Mouse (Mus musculus) naive thymus-derived CD4-positive, alpha-beta T cell, adult 2 months (primary cell): ENCODE results near the gene Pum1.
"Not testable (repeated sequence)": the region's sequence is repeated elsewhere in the genome, so short reads cannot be mapped to it uniquely, and the experiment has no call there.

ENCODE experiments used
- DNase-seq: peaks from one replicate; pipeline ENCODE4 v3.0.0-alpha.2; 2011; ENCODE audit warnings: low read depth

The Pum1 gene

DNA sequence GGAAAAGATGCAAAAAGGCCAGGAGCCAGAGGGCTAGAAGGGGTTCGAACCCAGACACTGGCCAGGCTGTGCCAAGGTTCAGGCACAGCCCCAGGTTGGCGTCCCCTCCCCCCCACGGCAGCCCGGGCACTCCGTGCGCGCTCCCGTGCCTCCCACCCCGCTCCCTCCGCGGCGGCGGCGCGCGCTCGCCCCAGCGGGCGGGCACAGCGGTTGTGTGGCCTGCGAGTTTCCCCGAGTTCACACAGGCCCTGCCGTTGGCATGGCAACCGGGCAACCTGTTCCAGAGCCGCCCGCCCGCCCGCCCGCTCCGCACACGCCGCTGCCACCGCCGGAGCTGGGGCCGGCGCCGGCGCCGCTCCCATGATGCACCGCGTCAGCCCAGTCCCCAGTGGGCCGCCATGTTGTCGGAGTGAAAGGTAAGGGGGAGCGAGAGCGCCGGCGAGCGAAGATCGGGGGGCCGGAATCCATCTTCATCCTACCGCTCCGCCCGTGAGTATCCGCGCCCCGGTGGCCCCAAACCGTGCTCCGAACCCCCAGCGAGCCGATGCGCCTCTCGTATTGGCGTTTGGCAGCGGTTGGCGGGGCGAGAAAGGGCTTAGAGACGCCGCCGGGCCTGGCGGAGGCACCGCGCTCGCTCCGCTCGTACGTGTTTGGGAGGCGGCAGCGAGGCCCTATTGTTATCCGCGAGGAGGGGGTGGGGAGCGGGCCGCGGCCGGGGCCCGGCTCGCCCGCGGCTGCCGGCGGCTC is at the start of gene Pum1:
TSS of gene Pum1 (plus strand) at position 343 of the 747 bp plus-strand sequence.
- DNase-seq: peak; percentile 96

DNA sequence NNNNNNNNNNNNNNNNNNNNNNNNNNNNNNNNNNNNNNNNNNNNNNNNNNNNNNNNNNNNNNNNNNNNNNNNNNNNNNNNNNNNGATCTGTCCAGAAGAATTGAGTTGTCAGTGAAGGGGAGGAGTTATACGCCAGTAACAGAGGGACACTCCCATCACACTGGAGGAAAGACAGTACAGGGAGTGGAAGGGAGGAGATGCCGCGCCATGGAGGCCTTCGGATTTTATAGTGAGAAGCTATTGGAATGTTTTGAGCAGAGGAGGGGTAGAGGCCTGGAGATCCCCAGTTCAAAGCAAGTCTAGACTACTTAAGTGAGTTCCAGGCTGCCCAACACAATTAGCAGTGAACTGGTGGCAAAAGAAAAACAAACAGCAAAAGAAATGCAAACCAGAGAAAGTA is 33.7 kb upstream of the Pum1 start:
- DNase-seq: no peak

DNA sequence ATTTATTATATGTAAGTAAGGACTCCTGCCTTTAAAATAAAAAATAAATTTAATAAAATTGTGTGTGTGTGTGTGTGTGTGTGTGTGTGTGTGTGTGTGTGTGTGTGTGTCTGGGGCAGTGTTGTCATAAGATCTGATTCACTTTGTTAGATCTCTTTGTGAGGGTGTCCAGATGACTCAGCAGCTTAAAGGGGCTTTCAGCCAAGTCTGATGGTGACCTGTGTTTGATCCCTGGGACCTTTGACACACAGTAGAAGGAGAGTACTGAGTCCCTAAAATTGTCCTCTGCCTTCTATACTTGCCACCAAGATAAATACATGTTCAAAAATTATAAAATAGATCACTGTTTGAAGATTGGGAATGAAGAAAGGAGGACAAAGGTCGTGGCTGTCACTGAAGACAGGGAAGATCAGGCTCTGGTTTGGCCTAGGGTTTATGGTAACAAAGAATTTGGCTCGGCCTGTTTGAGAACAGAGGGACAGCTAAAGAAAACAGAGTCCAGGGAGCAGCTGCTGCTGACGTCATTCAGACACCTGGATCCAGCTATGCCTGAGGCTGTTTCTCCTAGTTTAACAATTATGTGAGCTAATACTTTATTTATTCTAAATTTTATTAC is 32.8 kb upstream of the Pum1 start:
- DNase-seq: no peak

DNA sequence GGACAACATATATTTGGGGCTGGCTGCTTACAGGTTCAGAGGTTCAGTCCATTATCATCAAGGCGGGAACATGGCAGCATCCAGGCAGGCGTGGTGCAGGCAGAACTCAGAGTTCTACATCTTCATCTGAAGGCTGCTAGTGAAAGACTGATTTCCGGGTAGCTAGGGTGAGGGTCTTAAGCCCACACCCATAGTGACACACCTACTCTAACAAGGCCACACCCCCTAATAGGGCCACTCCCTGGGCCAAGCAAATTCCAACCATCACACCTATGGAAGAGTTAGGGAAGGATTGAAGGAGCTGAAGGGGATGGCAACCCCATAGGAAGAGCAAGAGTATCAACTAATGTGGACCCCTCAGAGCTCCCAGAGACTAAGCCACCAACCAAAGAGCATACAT is 28.0 kb upstream of the Pum1 start:
- not testable (repeated sequence) for DNase-seq

DNA sequence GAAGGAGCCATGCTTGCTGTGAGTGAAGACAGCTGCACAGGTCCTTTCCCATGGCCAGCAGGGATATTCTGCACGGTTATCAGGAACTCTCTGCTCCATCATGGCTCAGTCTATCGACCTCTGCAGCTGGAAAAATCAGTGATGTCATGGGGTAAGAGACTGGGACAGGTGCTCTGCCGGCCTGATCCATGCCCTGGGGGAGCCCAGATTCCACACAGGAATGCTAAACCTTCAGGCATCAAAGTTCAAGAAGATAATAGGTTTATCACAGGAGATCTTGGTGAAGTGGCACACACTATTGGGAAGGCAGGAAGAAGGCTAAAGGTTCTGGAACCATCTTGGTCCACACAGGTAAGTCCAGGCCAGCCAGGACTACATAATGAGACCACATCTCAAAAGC is 26.4 kb upstream of the Pum1 start:
- DNase-seq: no peak

DNA sequence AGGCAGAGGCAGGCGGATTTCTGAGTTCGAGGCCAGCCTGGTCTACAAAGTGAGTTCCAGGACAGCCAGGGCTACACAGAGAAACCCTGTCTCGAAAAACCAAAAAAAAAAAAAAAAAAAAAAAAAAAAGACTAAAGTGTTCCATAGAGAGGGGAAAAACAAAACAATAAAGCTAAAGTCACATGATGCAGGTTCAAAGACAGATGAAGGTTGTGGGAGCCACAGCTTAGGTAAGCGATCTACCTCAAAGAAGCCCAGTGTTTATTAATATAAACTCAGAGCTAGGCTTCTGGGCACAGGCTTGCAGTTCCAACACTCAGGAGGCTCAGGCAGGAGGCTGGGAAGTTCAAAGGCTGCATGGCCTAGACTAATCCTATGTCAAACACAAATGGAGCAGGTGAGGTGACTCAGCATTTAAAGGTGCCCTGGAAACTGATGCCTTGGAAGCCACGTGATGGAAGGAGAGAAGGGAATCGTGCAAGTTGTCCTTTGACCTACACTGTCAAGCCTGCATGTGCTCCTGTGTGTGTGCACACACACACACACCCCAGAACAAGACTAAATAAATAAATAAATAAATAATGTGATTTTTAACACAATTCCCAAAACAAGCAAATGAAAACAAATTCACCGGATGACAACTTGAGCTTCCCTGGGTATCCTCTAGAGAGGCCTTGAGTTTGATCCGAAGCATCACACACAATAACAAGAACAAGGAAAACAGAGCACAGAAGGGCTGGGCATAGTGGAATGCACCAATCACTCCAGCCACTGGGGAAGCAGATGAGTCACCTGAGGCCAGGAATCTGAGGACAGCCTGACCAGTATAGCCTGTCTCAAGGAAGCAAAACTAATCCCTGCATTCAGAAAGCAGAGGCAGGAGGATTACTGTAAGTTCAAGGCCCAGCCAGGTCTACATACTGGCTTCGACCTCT is 25.4 kb upstream of the Pum1 start:
- no peak for DNase-seq

DNA sequence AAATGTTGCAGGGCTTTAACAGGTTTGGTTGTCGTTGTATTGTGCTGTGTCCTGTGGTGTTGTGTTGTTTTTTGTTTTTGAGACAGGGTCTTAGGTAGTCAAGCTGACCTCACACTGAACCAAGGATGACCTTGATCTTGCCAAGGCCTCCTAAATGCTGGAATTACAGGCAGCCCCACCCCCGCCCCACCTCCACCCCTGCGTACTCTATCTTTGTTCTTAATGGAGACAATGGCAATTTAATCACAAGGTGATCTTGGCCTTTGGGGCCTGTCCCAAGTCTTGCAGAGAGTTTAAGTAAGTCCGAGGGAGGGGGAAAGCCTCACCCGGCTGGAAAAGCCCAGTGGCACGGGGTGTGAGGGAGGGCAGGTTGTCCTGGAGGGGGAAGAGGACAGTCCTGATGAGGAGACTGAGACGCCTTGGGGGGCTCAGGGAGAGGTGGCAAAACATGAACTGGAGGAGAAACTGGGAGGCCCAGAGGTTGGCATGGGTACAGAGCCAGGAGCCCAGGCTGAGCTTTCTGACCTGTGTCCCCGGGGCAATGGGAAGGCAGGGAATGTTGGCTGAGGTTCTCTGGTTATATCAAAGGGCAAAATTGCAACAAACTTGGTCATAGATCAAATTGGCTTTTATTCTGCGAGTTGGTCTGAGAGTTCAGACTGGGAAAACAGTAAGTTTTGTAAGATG is 22.9 kb upstream of the Pum1 start:
- DNase-seq: no peak

DNA sequence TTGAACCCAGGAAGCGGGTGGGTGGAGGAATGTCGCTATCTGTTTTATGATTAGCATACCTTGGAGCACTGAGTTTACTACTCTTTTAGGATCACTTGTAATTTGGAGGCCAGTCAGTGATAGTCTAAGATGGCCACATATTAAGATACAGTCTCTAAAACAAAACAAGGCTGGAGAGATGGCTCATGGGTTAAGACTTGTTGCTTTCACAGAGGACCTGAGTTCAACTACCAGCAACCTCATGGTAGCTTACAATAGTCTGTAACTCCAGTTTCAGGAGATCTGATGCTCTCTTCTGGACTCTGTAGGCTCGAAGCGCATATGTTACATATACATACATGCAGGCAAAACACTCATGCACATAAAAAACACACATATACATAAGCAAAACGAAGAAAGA is 20.7 kb upstream of the Pum1 start:
- no peak for DNase-seq

DNA sequence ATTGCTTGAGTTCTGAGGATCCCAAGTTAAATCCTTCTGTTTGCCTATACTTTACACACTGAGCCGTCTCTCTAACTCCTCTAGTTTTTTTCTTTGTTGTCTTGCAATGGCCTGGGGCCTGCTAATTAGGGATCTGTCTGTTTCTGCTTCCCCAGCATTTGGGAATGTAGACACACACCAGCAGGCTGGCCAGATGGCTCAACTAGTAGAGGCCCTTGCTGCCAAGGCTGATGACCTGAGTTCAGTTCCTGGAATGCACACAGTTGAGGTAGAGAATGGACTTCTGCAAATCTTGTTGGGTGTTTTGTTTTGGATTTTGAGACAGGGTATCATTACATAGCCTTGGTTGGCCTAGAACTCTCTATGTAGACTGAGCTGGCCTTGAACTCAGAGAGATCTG is 17.7 kb upstream of the Pum1 start:
- no peak for DNase-seq

DNA sequence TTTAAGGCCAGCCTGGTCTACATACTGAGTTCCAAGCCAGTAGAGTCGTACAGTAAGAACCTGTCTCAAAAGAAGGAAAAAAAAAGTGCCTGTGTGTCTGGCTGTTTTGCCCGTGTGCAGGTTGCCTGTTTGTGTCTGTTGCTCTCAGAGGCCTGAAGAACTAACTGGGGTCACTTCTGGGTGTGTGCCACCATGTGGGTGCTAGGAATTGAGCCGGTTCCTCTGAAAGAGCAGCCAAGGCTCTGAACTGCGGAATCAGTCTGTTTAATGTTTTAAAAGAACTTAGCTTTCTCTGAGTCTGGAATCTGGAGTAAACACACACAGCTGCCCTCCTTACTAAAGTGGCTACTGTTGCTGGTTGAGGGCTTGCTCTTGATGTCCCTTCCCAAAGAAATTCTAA is 11.8 kb upstream of the Pum1 start:
- DNase-seq: no peak

DNA sequence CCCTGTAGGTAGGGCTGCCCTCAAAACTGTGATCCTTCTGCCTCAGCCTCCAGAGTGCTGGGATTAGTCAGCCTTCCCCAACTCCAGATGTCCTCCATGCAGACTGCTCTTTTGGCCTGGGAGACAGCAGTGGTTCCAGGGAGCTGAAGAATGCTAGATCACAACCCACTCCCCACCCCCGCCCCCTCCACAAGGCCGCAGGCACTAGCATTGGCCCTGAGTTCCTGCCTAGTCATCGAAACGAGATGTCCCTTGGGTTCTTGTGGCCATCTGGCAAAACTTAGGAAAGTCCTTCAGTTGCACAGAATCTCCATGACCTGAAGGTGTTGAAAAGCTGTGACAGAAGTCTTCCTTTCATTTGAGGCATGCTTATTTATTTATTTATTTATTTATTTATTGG is 10.6 kb upstream of the Pum1 start:
- DNase-seq: no peak

DNA sequence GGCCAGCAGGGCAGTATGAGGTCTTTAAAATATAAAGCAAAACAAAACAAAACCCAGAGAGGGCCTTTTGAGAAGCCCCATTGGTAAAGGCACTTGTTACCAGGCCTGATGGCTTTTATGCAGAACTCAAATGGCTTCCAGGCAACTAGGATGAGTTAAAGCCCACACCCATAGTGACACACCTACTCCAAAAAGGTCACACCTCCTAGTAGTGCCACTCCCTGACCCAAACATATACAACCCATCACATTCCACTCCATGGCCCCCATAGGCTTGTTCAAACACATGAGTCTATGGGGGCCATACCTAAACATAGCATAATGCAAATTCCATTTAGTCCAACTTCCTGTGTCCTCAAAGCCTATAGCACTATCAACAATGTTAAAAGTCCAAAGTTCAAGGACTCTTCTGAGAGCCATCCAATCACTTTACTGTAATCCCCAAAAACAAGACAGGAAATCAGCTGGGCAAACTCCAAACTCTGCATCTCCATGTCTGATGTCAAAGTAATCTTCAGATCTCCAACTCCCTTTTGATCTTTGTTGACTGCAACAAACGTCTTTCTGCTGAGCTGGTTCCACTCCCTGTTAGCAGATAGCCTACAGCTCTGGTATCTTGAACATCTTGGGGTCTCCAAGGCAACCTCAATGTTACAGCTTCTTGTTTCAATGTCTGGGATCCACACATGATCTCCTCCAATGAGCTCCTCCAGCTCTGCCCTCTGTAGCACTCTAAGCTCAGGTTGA is 5.1 kb upstream of the Pum1 start:
- DNase-seq: peak; percentile 56

DNA sequence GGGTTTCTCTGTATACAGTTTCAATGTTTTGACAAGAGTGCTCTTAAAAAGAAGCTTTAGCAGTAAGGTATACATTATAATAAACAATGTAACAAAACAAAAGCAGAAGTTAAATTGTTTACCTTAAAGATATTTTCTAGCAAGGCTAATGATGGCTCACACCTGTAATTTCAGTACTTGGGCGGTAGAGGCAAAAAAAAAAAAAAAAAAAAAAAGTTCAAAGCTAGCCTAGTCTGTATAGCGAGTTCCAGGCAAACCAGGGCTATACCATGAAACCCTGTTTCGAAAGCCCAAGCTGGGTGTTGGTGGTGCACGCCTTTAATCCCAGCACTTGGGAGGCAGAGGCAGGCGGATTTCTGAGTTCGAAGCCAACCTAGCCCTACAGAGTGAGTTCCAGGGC is 3.7 kb upstream of the Pum1 start:
- no peak for DNase-seq

DNA sequence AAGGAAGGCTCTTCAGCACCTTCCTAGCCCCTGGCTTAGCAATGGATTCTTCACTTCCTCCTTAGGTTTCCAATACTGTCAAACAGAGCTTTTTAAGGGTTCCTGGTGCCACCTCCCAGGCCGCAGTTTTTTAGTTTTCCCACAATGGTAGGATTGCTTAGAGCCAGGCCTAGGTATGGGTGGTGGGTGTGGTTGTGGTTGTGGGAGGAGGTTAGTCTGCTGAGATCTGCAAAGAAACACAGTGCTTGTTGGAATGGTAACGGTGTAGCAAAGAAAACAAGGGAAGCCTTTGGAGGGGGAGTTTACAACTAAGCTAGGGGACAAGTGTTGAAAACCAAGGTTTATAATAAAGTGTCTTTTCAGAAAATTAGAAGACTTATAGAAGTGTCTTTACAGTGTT is 3.0 kb upstream of the Pum1 start:
- DNase-seq: no peak

DNA sequence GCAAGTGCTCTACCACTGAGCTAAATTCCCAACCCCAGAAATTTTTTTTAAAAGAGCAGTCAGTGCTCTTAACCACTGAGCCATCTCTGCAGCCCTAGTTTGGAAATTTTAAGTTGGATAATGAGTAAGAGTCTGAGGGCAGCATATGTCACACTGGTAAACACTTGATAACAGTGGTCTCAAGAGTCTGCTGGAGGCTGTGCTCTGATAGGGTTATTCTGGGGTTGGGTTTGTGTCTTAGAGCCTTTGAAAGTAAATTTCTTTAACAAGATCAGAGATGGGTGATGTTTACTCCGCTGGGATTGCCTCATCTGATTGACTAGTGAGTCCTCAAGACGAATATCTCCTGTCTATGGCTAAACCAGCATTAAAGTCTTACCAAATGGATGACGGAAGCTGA is 2.0 kb upstream of the Pum1 start:
- no peak for DNase-seq

DNA sequence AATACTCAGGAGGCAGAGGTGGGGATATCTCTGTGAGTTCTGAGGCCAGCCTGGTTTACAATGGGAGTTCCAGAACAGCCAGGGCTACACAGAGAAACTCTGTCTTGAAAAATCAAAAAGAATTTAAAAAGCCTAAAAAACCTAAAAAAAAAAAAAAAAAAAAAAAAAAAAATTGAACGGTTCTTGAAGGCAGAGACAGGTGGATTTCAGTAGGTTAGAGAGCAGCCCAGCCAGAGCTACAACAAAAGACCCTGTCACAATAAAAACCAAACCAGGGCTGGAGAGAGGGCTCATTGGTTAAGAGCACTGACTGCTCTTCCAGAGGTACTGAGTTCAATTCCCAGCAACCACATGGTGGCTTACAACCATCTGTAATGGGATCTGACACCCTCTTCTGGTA is 816 bp upstream of the Pum1 start:
- DNase-seq: not testable (repeated sequence)

DNA sequence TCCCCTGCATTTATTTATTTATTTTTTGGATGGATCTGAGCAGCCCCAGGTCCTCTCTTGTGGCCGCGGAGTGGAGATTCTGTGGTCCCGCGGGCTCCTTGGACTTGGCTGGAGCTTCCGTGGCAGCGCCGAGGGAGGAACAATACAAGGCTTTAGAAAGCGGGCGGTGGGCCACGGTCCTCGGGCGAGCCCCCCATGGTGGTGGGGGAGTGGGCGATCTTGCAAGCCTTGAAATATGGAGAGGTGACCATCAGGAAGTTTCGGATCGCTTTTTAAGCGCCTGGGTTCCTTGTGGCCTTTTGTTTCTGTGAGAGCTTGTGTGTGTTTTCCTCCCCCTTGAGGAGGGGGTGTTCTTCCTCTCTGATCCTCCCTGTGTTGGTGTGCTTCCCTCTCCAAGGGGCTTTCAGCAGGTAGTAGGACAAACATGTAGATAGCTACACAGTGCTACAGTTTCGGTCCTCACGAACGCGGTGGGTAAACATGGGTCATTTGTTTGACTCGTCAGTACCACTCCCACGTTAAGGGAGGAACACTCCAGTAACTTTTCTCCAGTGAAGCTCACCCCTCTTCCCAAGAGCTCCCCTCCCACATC is 785 bp downstream of the Pum1 start:
- peak; percentile 52 for DNase-seq

DNA sequence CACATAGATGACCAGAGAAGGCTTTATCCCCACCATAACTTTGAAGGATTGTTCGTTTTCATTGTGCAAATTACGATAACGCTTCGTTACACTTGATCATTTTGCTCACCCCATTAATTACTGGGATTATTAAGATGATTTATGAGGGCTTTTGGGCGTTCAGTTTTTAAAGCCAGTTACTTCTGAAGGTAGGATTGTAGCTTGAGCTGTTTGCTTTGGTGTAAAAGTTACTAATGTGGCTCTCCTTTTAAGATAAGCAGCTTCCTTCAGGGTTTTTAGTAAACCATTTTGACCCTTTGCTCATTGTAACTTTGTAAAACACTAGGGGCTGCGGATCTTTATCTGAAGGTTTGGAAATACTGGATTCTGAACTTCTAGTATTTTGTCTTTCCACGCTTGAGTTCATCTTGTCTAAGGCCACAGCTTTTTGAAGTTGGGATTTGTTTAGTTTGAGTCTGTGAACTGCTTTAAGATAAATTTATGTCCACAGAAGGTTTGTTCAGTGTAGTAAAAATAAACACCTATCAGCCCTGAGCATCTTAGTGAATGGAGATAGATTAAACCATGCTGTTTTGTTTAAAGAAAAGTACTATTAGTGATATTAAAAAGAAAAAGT is 1.4 kb downstream of the Pum1 start:
- no peak for DNase-seq

DNA sequence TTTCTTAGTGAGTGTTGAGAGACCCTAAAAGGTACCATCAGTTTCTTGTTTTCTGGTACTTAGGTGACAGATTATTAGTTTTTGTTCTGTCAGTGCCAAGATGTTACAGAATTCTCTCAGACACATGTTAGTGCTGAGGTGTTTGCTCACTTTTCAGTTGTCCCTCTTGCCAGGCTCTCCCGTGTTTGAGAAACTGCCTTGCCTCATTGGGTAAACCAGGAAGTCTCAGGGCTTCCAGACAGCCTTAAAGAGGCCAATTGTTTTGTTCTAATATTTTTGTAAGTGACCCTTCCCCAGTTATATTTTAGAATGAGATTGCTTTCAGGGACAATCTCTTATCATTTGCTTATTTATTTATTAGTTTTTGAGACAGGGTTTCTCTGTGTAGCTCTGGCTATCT is 2.1 kb downstream of the Pum1 start:
- no peak for DNase-seq

DNA sequence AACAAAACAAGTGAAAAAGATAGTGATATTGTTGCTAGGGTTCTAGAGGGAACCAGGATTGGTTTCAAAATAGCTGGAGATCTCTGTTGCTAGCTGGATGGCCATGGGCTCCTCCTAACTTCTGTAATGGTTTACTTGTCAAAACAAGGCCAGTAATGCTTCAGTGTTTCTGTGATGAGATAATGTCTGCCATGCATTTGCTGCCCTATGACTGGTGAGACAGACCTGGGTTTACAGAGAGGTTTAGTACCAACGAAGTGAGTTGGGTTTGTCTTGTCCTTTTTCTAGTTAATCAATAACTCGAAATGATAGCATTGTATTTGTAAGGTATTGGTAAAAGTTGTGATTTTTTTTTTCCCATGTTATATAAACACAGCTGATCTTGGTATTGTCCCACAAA is 4.6 kb downstream of the Pum1 start:
- no peak for DNase-seq

DNA sequence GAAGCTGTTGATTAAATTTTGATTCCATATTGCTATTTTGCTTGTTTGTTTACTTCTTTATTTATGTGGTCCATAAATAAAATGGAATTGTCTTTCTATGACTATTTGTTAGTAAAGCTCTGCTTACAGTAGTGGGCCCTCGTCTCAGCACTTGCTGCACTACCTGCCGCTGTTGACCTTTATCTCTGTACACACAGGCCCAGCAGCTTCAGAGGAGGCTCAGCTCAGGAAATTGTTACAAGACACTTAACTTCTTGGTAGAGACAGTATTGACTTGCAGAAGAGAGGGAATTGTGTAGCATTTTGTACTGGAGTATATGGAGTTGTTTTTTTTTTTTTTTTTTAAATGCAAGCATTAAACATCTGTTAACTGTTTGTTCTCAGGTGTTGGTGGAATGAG is 5.4 kb downstream of the Pum1 start:
- no peak for DNase-seq
